Mouse (Mus musculus) limb, embryonic 11.5 days (tissue): ENCODE results near the gene Mfng. TPM values are rescaled to one million over a fixed set of nuclear protein-coding genes. Genes with fewer than 3 reads are reported as not detected.

Source experiments
- ATAC-seq: fragments of 200-750 bp; cut with Nextera tagmentation; 2 replicates; pipeline ENCODE4 v1.8.0; 2017; ENCODE audit warnings: low read depth; ENCODE audit not compliant: insufficient number of reproducible peaks, low FRiP score, low TSS enrichment
- DNase-seq: peaks from one replicate; pipeline ENCODE4 v3.0.0-alpha.2; 2015; ENCODE audit warnings: low spot score
- H3K27ac ChIP-seq: fragments of 300-500 bp; sonication (generic); replicated peaks from 2 replicates; pipeline ENCODE4 v1.5.1; 2014; ENCODE audit warnings: low read depth, mild to moderate bottlenecking, low read length
- H3K27me3 ChIP-seq: fragments of 300-500 bp; sonication (generic); 2 replicates; pipeline ENCODE4 v1.6.1; 2014; ENCODE audit warnings: mild to moderate bottlenecking, low read length, mixed read lengths; ENCODE audit not compliant: control insufficient read depth, insufficient read depth
- H3K36me3 ChIP-seq: fragments of 300-500 bp; sonication (generic); 2 replicates; pipeline ENCODE4 v1.6.1; 2014; ENCODE audit warnings: mild to moderate bottlenecking, low read length, moderate library complexity, mixed read lengths; ENCODE audit not compliant: control insufficient read depth, insufficient read depth
- H3K4me1 ChIP-seq: fragments of 300-500 bp; sonication (generic); 2 replicates; pipeline ENCODE4 v1.6.1; 2014; ENCODE audit warnings: low read length, mixed read lengths; ENCODE audit not compliant: control insufficient read depth, insufficient read depth
- H3K4me2 ChIP-seq: fragments of 300-500 bp; sonication (generic); 2 replicates; pipeline ENCODE4 v1.6.1; 2014; ENCODE audit warnings: low read depth, mild to moderate bottlenecking, moderate library complexity; ENCODE audit not compliant: severe bottlenecking
- H3K4me3 ChIP-seq: fragments of 300-500 bp; sonication (generic); 2 replicates; pipeline ENCODE4 v1.5.1; 2014; ENCODE audit warnings: low read depth, low read length
- H3K9ac ChIP-seq: fragments of 300-500 bp; sonication (generic); 2 replicates; pipeline ENCODE4 v1.6.1; 2014; ENCODE audit warnings: mild to moderate bottlenecking, low read length
- H3K9me3 ChIP-seq: fragments of 300-500 bp; sonication (generic); 2 replicates; pipeline ENCODE4 v1.6.1; 2016; ENCODE audit warnings: low read length; ENCODE audit not compliant: control insufficient read depth
- WGBS: fragments of 180-500 bp; shearing (Covaris S2); extraction: QIAGEN DNeasy Blood & Tissue Kit; methylation state at CpG from one replicate; pipeline ENCODE4 v1.1.7; 2014; 5-methylcytosine and 5-hydroxymethylcytosine counted together
- polyA plus RNA-seq: library from polyadenylated mRNA; unstranded; fragments of >200 nt; fragmentation: Nextera tagmentation; extraction: Ambion mirVana; gene quantifications from 2 replicates; pipeline ENCODE4 v1.2.1, GENCODE M21; 2014

Gene Mfng
- polyA plus RNA-seq, 1 experiment from 2014 or later, result 7.5 TPM

- H3K4me3 ChIP-seq, result no peak overlapping the region
- H3K27me3 ChIP-seq, result no peaks in the 10 kb centered on the region
- no peaks in the 10 kb centered on the region for H3K36me3 ChIP-seq
- no peak overlapping the region for H3K9ac ChIP-seq
- 0 out of 2 replicates have a peak, but pooled peaks cover 3% of the 10 kb centered on the region for H3K4me1 ChIP-seq
- DNase-seq (no peak), ATAC-seq (no peak)
- H3K9me3 ChIP-seq, result no peaks in the 10 kb centered on the region
- no peak overlapping the region for H3K27ac ChIP-seq
- WGBS, result 21% methylated on average over 9 of the region's 10 CpGs
- H3K4me2 ChIP-seq, result no peak overlapping the region
These were observed 10.1 kb downstream of the Mfng start for GRCm38 (mm10) chr15:78763210-78763609.

GRCm38 (mm10) chr15:78761112-78761511 lies 12.2 kb downstream of the Mfng start:
- ATAC-seq (no peak), DNase-seq (no peak)
- H3K9me3 ChIP-seq, result no peaks in the 10 kb centered on the region
- H3K27ac ChIP-seq, result no peak overlapping the region
- no peak overlapping the region for H3K4me2 ChIP-seq
- H3K9ac ChIP-seq, result no peak overlapping the region
- WGBS, result 83% methylated on average over 13 of the region's 13 CpGs
- no peaks in the 10 kb centered on the region for H3K27me3 ChIP-seq
- H3K4me3 ChIP-seq, result no peak overlapping the region
- 0 out of 2 replicates have a peak, but pooled peaks cover 3% of the 10 kb centered on the region for H3K4me1 ChIP-seq
- H3K36me3 ChIP-seq, result no peaks in the 10 kb centered on the region

DNA sequence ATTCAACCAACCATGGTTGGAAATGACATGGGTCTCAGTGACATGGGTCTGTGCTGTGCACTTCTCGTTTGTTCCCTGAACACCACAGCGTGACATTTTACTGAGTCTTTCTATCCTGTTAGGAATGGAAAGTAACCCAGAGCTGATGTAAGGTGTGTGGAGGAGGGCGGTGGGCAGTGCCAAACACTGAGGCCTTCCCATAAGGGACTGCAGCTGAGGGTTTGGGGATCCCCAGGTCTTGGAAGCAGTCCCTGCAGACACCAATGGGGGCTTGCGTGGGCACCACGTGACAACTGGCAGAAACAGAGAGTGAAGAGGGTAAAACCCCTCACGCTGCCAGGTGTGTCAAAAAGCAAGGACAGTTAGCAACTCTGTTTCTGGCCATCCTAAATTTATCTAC lies 15.1 kb downstream of the Mfng start:
- no peak overlapping the region for H3K27ac ChIP-seq
- WGBS, result 88% methylated on average over 6 of the region's 6 CpGs
- no peak for DNase-seq
- H3K27me3 ChIP-seq, result no peaks in the 10 kb centered on the region
- no peak overlapping the region for H3K9ac ChIP-seq
- H3K4me1 ChIP-seq, result no peaks in the 10 kb centered on the region
- no peaks in the 10 kb centered on the region for H3K36me3 ChIP-seq
- H3K9me3 ChIP-seq, result no peaks in the 10 kb centered on the region
- no peak for ATAC-seq
- no peak overlapping the region for H3K4me3 ChIP-seq
- H3K4me2 ChIP-seq, result no peak overlapping the region

DNA sequence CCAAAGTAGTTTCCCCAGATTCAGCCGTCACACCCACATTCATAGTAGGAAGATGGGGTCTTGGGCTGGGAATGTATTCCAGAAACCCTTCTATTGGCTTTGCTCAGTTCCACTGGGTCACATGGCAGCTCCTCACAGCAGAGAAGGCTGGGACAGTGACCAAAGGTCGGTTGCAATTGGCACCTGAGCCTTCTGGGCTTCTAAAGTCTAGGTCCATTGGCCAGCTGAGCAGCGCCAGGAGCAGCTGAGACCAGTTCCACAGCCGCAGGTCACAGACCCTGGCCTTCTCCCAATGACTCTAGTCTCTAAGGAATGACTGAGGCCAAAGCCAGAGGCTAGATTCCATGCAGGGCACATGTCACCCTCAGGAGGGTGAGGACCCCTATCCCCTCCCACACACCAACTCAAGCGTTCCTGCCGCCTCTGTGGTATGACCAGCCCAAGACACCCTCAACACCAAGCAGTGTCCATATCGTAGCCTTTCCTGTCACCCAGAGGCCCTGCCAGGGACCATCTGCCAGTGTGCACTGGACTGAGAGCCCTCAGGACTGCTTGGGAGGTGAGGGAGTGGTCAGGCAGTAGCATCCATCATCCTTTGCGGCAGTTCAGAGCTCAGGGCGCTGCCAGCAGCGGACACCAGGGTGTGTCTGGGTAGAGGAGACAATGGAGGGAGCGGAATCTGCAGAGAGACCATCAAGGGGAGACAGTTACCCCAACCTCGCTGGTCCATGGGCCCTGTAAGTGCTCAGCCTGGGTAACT lies 17.1 kb downstream of the Mfng start:
- ATAC-seq (no peak), DNase-seq (no peak)
- no peaks in the 10 kb centered on the region for H3K4me1 ChIP-seq
- 74% methylated on average over 12 of the region's 12 CpGs for WGBS
- no peaks in the 10 kb centered on the region for H3K9me3 ChIP-seq
- no peak overlapping the region for H3K4me3 ChIP-seq
- H3K27ac ChIP-seq, result no peak overlapping the region
- H3K9ac ChIP-seq, result no peak overlapping the region
- H3K27me3 ChIP-seq, result no peaks in the 10 kb centered on the region
- no peak overlapping the region for H3K4me2 ChIP-seq
- no peaks in the 10 kb centered on the region for H3K36me3 ChIP-seq

- no peaks in the 10 kb centered on the region for H3K27me3 ChIP-seq
- no peak overlapping the region for H3K9ac ChIP-seq
- no peaks in the 10 kb centered on the region for H3K9me3 ChIP-seq
- 54% methylated on average over 3 of the region's 3 CpGs for WGBS
- H3K36me3 ChIP-seq, result no peaks in the 10 kb centered on the region
- no peak for DNase-seq
- H3K4me1 ChIP-seq, result no peaks in the 10 kb centered on the region
- H3K4me3 ChIP-seq, result no peak overlapping the region
- H3K27ac ChIP-seq, result no peak overlapping the region
- no peak for ATAC-seq
- no peak overlapping the region for H3K4me2 ChIP-seq
These were observed 18.0 kb downstream of the Mfng start for GRCm38 (mm10) chr15:78755226-78755625.

DNA sequence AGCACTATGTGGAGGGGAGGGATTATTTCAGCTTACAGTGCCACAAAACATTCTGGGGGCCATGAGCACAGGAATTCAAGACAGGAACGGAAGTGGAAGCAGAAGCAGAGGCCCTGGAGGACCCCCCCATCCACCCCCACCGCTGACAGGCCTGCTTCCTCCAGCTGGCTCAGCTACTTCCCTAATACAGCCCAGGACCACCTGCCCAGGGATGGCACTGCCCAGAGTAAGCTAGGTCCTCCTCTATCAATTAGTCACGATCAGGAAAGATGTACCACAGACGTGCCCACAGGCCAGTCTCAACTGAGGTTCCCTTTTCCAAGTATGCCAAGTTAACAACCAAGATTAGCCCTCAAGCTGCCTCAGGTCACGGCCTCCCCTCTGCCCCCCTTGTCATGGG lies 19.1 kb downstream of the Mfng start:
- H3K9me3 ChIP-seq, result no peaks in the 10 kb centered on the region
- no peaks in the 10 kb centered on the region for H3K36me3 ChIP-seq
- WGBS, result 79% methylated on average over 5 of the region's 5 CpGs
- no peak overlapping the region for H3K4me2 ChIP-seq
- no peak overlapping the region for H3K27ac ChIP-seq
- no peak overlapping the region for H3K4me3 ChIP-seq
- ATAC-seq, result no peak
- H3K9ac ChIP-seq, result no peak overlapping the region
- H3K4me1 ChIP-seq, result no peaks in the 10 kb centered on the region
- DNase-seq, result no peak
- H3K27me3 ChIP-seq, result no peaks in the 10 kb centered on the region

- Histone ChIP-seq H3K4me3 (no peak overlapping the region), H3K9me3 (no peaks in the 10 kb centered on the region), H3K4me2 (no peak overlapping the region), H3K36me3 (no peaks in the 10 kb centered on the region), H3K27me3 (no peaks in the 10 kb centered on the region), H3K9ac (no peak overlapping the region), H3K4me1 (no peaks in the 10 kb centered on the region), H3K27ac (no peak overlapping the region)
- DNase-seq (no peak), ATAC-seq (no peak)
These were observed 20.3 kb downstream of the Mfng start for GRCm38 (mm10) chr15:78752991-78753390.

- Histone ChIP-seq H3K27ac (no peak overlapping the region), H3K9ac (no peak overlapping the region), H3K4me2 (no peak overlapping the region), H3K4me3 (no peak overlapping the region), H3K9me3 (no peaks in the 10 kb centered on the region), H3K4me1 (no peaks in the 10 kb centered on the region), H3K36me3 (no peaks in the 10 kb centered on the region), H3K27me3 (no peaks in the 10 kb centered on the region)
- WGBS, result 64% methylated on average over 6 of the region's 6 CpGs
- no peak for DNase-seq
- no peak for ATAC-seq
These were observed 22.5 kb downstream of the Mfng start for GRCm38 (mm10) chr15:78750608-78751350.
